Mouse (Mus musculus): ENCODE data around the gene Il4. TPM values are rescaled to one million over a fixed set of nuclear protein-coding genes. Genes with fewer than 3 reads are reported as not detected.

The Il4 gene
- polyA plus RNA-seq (2012; ENCODE audit: insufficient read depth, insufficient read length, missing spikeins) = not detected in 2 replicates

DNA sequence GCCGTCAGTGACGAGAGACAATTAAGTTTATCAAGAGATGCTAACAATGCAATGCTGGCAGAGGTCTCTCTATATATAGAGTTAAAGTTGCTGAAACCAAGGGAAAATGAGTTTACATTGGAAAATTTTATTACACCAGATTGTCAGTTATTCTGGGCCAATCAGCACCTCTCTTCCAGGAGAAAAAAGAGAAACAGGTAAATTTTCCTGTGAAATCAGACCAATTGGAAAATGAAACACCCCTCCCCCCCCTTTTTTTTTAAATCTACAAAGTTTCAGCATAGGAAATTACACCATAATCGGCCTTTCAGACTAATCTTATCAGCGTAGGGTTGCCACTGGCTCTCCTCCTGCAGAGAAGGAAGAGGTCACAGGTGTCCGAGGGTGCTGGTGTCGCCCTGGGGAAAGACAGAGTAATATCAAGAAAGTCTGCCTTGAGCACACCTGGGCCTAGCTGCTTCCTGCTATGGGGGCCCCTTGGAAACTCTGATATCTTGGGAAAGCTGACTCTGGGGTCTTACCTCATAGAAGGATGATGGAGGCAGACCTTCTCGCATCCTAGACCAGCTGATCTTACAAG is at the start of gene Il4:
TSS of gene Il4 (minus strand) at position 51 of the 580 bp plus-strand sequence.
- Histone ChIP-seq H3K4me1 (ENCODE audit: control insufficient read depth, insufficient read depth, insufficient read length, low read length) (no peaks in the 10 kb centered on the region), H3K4me3 (ENCODE audit: insufficient read depth, low read depth, low read length) (no peak within 1 kb of the TSS), H3K27ac (replicated peaks; ENCODE audit: low read depth, low read length) (no peak within 1 kb of the TSS)

DNA sequence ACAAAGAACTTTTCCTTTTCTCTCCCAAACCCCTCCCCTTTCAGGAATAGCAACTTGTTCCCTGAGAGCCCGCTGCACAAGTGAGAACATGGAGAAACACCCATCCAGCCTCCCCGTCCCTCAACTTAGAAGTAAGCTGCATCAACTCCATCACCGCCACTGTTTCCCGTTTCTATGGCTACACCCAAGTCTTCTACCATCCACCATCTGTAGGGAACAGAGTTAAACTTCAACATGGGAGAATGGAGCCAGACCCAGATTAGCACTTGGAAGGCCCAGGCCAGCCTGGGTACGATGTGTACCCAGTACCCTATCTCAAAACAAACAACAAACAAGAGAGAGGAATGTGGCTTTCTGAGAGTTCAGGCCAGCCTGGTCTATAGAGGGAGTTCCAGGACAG is 45.6 kb upstream of the Il4 start:
- H3K27ac ChIP-seq (replicated peaks; ENCODE audit: low read depth, low read length) = no peak overlapping the region
- 0 out of 2 replicates have a peak, but pooled peaks cover 2% of the 10 kb centered on the region for H3K4me1 ChIP-seq (ENCODE audit: control insufficient read depth, insufficient read depth, insufficient read length, low read length)
- no peak overlapping the region for H3K4me3 ChIP-seq (ENCODE audit: insufficient read depth, low read depth, low read length)

DNA sequence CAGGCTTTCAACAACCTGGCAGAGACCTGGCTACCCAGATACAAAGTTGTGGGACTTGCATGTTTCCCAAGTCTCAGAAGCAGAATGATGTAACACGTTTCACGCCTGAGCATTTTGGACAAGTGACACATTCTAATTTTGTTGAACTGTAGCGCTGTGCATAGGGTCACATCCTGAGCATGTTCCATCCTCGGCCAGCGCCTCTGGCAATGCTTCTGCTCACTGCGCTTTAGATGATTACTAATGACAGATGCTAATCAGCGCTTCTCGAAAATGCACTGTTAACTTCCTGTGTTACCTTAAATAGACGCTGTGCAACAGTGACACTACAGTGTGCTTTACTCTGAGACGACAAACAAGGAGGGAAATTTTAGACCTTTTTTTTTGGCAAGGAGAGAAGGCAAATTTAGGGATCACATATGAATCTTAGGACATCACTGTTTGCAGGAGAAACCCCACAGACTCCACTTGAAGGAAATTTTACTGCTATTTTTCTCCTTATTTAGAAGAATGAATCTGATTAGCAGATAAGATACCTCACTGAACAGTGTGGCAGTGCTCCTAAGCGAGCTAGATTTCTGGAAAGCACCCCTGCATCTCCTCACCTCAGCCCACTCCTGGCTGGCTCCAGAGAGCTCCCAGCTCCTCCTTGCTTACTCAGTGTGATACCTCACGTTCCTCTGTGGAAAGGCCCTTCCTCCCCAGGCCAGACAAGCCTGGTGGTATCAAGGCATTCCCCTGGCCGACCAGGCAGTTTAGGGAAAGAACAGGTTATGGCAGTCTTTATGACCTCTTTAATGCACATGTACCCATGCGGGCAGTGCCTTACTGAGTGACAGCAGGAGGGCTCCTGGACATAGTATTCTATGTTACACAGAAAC is 44.6 kb upstream of the Il4 start:
- Histone ChIP-seq H3K4me1 (ENCODE audit: control insufficient read depth, insufficient read depth, insufficient read length, low read length) (0 out of 2 replicates have a peak, but pooled peaks cover 2% of the 10 kb centered on the region), H3K27ac (replicated peaks; ENCODE audit: low read depth, low read length) (no peak overlapping the region), H3K4me3 (ENCODE audit: insufficient read depth, low read depth, low read length) (no peak overlapping the region)

DNA sequence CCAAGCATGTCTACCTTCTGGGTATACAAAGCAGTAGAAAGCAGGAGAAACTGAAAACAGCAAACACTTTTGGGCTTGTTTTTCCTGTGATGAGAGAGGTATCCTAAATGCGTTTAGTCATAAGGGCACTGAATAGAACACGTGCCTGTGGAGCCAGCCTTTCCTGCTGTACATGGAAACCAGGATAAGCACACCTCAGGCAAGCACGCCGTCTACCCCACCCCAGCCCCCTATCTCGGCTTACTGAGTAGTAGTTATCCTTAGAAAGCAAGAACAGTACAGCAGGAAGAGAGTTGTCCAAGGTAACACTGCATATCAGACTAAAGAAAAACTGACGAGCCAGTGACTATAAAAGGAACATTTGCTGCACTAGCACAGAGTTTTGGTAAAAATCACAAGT is 39.4 kb upstream of the Il4 start:
- H3K4me3 ChIP-seq (ENCODE audit: insufficient read depth, low read depth, low read length) = no peak overlapping the region
- H3K4me1 ChIP-seq (ENCODE audit: control insufficient read depth, insufficient read depth, insufficient read length, low read length) = no peaks in the 10 kb centered on the region

DNA sequence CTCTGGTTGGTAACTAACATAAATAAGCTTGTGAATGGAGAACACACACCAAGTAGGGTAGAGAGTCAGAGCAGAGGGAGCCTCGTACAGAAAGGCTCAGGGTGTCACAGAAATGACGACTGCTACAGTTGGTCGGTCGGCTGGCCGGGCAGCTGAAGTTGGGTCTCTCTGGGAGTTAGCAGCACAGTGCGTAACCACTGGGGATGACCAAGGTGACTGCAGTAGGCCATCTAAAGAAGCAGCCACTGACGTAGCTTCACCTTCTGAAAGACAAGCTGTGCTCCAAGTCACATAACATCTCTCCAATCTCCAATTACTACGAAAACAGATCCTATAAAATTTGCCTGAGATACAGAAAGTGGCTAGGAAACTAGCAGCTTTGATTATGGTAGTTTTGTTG is 38.9 kb upstream of the Il4 start:
- Histone ChIP-seq H3K4me3 (ENCODE audit: insufficient read depth, low read depth, low read length) (no peak overlapping the region), H3K27ac (replicated peaks; ENCODE audit: low read depth, low read length) (no peak overlapping the region), H3K4me1 (ENCODE audit: control insufficient read depth, insufficient read depth, insufficient read length, low read length) (no peaks in the 10 kb centered on the region)

More for the DNA sequence above, 39.4 kb upstream of the Il4 start:
- no peak overlapping the region for H3K27ac ChIP-seq (replicated peaks; ENCODE audit: low read depth, low read length)

DNA sequence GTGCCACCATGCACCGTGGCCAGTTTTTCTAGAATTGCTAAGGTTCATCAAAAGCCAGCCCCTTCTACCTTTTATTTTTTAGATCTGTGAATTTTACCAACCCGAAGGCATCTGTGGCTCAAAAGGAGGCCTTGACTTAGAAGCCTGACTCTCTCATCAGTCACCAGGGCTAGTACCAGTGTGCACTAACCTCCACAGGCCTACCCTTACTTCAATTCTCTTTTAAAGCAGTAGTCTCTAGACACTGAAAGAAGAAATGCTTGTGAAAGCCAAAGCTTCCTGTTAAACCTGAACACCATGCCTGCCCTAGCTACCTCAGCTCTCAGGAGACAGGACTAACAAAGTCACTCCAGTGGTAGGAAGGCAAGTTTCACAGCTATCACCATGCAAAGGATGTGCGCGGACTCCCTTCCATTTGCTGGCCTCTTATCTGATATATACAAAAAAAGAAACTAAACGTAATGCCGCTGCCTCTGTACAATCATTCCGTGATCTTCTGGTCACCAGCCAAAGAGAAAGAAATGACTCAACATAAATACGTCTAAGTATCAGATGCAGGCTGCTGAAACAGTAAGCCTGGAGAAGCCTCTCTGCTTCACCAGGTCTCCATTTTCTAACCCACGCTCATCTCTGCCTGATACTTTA is 38.2 kb upstream of the Il4 start:
- no peak overlapping the region for H3K27ac ChIP-seq (replicated peaks; ENCODE audit: low read depth, low read length)
- no peak overlapping the region for H3K4me3 ChIP-seq (ENCODE audit: insufficient read depth, low read depth, low read length)
- H3K4me1 ChIP-seq (ENCODE audit: control insufficient read depth, insufficient read depth, insufficient read length, low read length) = no peaks in the 10 kb centered on the region

DNA sequence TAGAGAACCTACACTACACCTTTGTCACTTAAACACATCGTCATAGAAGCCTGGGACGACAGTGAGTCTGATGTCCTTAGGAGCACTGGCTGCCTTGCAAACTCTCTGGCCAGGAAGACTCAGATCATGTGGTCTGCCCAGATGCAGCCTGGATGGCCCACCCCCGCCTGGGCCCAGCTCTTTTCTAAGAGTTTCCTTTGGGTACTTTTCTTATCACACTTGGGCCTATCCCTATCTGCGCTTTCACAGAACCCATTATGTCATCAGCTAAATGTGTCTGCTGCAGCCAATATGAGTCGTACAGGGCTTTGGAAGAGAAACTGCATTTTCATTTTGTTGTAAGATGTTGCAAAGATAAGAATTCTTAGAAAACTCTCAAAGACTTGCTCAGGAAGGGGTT is 36.6 kb upstream of the Il4 start:
- no peak overlapping the region for H3K27ac ChIP-seq (replicated peaks; ENCODE audit: low read depth, low read length)
- H3K4me3 ChIP-seq (ENCODE audit: insufficient read depth, low read depth, low read length) = no peak overlapping the region
- H3K4me1 ChIP-seq (ENCODE audit: control insufficient read depth, insufficient read depth, insufficient read length, low read length) = no peaks in the 10 kb centered on the region

DNA sequence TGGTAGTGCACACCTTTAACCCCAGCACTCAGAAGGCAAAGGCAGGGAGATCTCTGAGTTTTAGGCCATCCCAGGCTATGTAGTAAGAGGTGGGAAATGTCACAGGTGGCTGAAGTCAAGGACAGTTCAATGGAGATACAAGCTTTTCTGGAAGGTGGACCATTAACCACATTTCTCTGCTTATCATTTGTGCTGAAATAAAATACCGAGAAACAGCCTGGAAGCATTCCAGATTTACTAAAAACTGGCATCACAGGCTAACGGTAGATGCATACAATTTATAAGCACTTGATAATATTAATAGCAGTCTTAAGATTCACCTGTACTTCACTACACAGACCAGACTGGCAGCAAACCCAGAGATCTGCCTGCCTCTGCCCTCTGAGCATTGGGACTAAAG is 34.0 kb upstream of the Il4 start:
- Histone ChIP-seq H3K4me1 (ENCODE audit: control insufficient read depth, insufficient read depth, insufficient read length, low read length) (no peaks in the 10 kb centered on the region), H3K4me3 (ENCODE audit: insufficient read depth, low read depth, low read length) (no peak overlapping the region), H3K27ac (replicated peaks; ENCODE audit: low read depth, low read length) (no peak overlapping the region)

DNA sequence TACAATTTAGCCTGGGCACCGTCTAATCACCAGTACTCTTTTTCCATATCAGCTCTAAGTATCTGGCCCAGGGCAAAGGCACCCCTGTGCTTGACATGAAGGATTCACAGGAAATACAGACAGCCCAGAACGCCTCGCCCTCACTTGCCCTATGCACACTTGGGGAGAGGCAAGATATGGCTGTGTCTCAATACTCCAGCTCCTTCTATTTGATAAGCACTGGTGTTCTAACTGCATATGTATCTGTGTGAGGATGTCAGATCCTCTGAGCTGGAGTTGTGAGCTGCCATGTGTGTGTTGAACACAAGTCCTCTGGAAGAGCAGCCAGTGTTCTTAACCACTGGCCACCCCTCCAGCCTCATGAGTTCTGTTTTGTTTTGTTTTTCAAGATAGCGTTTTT is 33.0 kb upstream of the Il4 start:
- H3K27ac ChIP-seq (replicated peaks; ENCODE audit: low read depth, low read length) = no peak overlapping the region
- H3K4me3 ChIP-seq (ENCODE audit: insufficient read depth, low read depth, low read length) = no peak overlapping the region
- no peaks in the 10 kb centered on the region for H3K4me1 ChIP-seq (ENCODE audit: control insufficient read depth, insufficient read depth, insufficient read length, low read length)

DNA sequence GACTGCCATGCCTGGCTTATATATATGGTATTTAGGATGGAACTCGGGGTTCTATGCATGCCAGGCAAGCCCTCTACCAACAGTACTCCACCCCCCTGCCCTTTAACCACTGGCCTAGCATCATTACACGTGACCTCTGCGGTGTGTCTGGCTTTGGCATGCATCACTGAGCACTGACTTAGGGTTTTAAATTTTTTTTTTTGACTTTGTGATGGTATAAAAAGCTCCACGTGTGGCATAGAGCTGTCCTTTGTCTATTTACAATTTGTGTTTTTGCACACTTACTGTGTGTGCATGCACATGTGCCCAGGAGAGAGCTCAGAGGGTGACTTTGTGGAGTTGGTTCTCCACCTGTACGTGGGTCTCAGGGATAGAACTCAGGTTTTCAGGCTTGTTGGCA is 25.5 kb upstream of the Il4 start:
- H3K4me3 ChIP-seq (ENCODE audit: insufficient read depth, low read depth, low read length) = no peak overlapping the region

DNA sequence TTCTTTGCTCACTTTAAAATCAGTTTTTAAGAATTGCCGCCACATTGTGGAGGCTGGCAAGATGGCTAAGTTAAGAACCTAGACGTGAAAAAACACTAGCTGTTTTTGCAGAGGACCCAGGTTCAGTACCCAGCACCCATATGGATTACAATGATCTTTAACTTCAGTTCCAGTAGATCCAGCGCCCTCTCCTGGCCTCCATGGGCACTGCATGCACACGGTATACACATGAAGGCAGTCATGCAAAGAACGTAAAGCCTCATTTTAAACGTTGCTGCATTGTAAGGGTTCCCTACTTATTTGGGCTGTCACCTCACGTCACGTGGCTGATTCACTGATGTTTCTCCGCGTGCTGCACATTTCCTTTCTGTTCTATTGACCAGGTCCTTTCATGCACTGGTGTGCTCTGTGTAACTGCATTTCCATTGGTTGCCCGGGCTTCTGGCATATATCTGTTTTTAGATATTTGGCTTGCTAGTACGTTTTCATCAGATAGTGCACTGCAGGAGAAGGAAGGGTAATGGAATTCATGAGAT is 24.3 kb upstream of the Il4 start:
- H3K4me1 ChIP-seq (ENCODE audit: control insufficient read depth, insufficient read depth, insufficient read length, low read length) = no peaks in the 10 kb centered on the region
- no peak overlapping the region for H3K27ac ChIP-seq (replicated peaks; ENCODE audit: low read depth, low read length)
- H3K4me3 ChIP-seq (ENCODE audit: insufficient read depth, low read depth, low read length) = no peak overlapping the region

More for the DNA sequence above, 25.5 kb upstream of the Il4 start:
- Histone ChIP-seq H3K27ac (replicated peaks; ENCODE audit: low read depth, low read length) (no peak overlapping the region), H3K4me1 (ENCODE audit: control insufficient read depth, insufficient read depth, insufficient read length, low read length) (no peaks in the 10 kb centered on the region)

DNA sequence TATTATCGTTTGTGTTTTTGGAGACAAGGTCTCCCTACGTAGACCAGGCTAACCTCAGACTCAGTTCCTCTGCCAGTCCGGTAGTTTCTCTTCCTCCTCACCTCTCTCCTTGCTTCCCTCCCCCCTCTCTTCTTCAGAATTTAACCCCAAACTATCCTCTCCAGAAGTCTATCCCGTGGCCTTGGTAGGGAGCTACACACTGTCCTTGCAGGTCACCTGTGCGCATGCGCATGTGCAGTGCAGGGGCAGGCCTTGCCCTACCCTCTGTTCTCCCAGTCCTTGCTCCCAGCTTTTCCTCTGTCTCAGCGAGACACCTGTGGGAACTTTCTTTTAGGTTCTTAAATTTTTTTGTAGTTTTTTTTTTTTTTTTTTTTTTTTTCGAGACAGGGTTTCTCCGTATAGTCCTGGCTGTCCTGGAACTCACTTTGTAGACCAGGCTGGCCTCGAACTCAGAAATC is 19.4 kb upstream of the Il4 start:
- no peak overlapping the region for H3K27ac ChIP-seq (replicated peaks; ENCODE audit: low read depth, low read length)
- H3K4me3 ChIP-seq (ENCODE audit: insufficient read depth, low read depth, low read length) = no peak overlapping the region
- H3K4me1 ChIP-seq (ENCODE audit: control insufficient read depth, insufficient read depth, insufficient read length, low read length) = no peaks in the 10 kb centered on the region

DNA sequence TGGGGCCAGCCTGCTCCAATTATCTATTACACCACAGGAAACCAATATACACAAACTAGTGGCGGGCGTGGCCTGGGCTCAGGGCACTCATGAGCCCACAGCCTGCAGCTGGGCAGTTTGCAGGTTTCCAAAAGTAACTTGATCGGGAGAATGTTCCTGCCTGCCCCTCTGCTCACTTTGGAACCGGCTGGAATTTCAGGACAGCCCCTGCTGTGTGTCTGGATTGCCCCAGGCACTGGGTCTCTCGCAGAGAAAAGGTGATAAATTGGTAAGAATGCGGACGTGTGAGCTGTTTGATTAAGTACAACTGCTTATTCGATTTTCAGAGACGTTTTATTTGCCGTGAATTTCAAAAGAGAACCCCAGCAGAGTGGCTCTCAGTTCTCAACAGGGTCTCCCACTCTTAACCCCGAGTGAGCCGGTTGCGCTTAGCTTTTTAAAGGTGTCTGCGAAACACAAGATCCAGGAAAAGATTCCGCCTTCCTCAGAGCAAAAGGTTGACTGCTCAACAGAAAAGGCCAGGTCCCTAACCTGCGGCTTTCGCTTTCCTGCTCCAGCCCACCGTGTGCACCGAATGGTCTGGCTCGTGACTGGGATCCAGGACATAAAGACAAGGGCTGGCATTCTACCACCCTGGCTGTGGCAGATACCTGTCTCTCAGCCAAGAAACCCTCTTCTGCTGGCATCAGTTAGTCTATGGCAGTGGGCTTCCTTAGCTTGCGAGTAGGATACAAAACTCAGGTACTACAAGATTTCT is 18.8 kb upstream of the Il4 start:
- Histone ChIP-seq H3K4me3 (ENCODE audit: insufficient read depth, low read depth, low read length) (no peak overlapping the region), H3K27ac (replicated peaks; ENCODE audit: low read depth, low read length) (no peak overlapping the region), H3K4me1 (ENCODE audit: control insufficient read depth, insufficient read depth, insufficient read length, low read length) (no peaks in the 10 kb centered on the region)

DNA sequence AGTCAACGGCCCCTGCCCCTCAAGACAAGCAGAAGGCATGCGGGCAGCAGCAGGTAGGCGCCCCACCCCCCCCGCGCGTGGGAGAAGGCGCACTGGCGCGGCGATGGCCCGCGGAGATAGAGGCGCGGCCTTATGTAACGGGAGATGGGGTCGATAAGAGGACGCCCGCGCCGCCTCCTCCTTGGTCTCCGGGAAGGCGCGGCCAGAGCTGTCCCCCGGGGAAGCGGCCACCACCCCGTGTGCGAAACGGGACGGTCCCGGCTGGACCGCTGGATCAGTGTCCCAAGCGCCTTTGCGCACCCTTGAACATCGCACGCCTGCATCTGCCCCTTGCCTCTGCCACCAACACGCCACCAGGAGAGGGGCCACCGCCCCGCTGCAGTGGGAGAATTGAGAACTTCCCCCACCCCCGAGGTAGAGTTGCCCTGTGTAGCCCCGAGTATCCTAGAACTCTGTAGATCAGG is 17.7 kb upstream of the Il4 start:
- peak overlapping the region; percentile 35 for H3K4me3 ChIP-seq (ENCODE audit: insufficient read depth, low read depth, low read length)
- H3K27ac ChIP-seq (replicated peaks; ENCODE audit: low read depth, low read length) = no peak overlapping the region
- H3K4me1 ChIP-seq (ENCODE audit: control insufficient read depth, insufficient read depth, insufficient read length, low read length) = no peaks in the 10 kb centered on the region
